ENCODE assay signal across 25 mouse cellular contexts in genomic region chr6:141474696-141475095, GRCm38 (mm10). TPM values are rescaled to one million over a fixed set of nuclear protein-coding genes. Genes with fewer than 3 reads are reported as not detected.
DNase-seq lines count a peak whose midpoint lies in the region; ATAC-seq and TF ChIP-seq lines count a peak whose summit lies in the region.
"Had no signal": no experiment of that assay in that cellular context is flagged by ENCODE, and none has a peak within 500 bp of the region (broad histone marks: within the 10 kb centered on the region; RNA-seq: fewer than 3 reads in every experiment).

No protein-coding gene starts in this region.

- WGBS in embryonic facial prominence, embryonic 13.5 days = 16% methylated on average over 3 of the region's 3 CpGs
- 59% methylated on average over 3 of the region's 3 CpGs for WGBS in embryonic facial prominence, embryonic 10.5 days
- 58% methylated on average over 3 of the region's 3 CpGs for WGBS in heart, embryonic 13.5 days
- 28% methylated on average over 3 of the region's 3 CpGs for WGBS in heart, adult 2 months

- no peak overlapping the region for H3K4me3 ChIP-seq in embryonic facial prominence, embryonic 13.5 days
- H3K4me3 ChIP-seq in embryonic facial prominence, embryonic 10.5 days = no peak overlapping the region
- H3K4me3 ChIP-seq in heart, embryonic 13.5 days = no peak overlapping the region
- H3K4me3 ChIP-seq in heart, adult 2 months = no peak overlapping the region
- H3K4me3 ChIP-seq: midbrain, embryonic 10.5 days; stomach, embryonic 15.5 days had no signal

- H3K9ac ChIP-seq in embryonic facial prominence, embryonic 13.5 days = no peak overlapping the region
- H3K9ac ChIP-seq in heart, embryonic 13.5 days = no peak overlapping the region
- H3K9ac ChIP-seq in heart, adult 2 months (ENCODE audit: low read depth, low read length) = no peak overlapping the region
- H3K9ac ChIP-seq: liver, embryonic 14.5 days; stomach, embryonic 15.5 days had no signal

- H3K36me3 ChIP-seq in embryonic facial prominence, embryonic 13.5 days = peaks cover 10% of the 10 kb centered on the region
- no peaks in the 10 kb centered on the region for H3K36me3 ChIP-seq in embryonic facial prominence, embryonic 10.5 days (replicated peaks)
- peaks cover 57% of the 10 kb centered on the region for H3K36me3 ChIP-seq in heart, embryonic 13.5 days
- no peaks in the 10 kb centered on the region; the same call in 1 of the 2 replicates for H3K36me3 ChIP-seq in heart, adult 2 months (ENCODE audit: control insufficient read depth, insufficient read depth, low read length)
- H3K36me3 ChIP-seq: G1E; midbrain, embryonic 10.5 days had no signal

- intact Hi-C loops in heart, adult 2 months (cut with DNase I) = no loop called here

- 0 out of 2 replicates have a peak overlapping the region, but pooled peaks have one; percentile 39 for H3K27ac ChIP-seq in embryonic facial prominence, embryonic 13.5 days
- no peak overlapping the region for H3K27ac ChIP-seq in embryonic facial prominence, embryonic 10.5 days (replicated peaks)
- peak overlapping the region; percentile 20; the same call in 1 of the 2 replicates for H3K27ac ChIP-seq in heart, embryonic 13.5 days (replicated peaks)
- H3K27ac ChIP-seq in heart, adult 2 months = no peak overlapping the region
- H3K27ac ChIP-seq: liver, embryonic 14.5 days; midbrain, embryonic 10.5 days; stomach, embryonic 15.5 days had no signal

- TF ChIP-seq CTCF in heart, adult 2 months (IDR thresholded peaks at IDR 0.05) = no peak

- H3K9me3 ChIP-seq in embryonic facial prominence, embryonic 13.5 days = no peaks in the 10 kb centered on the region
- no peaks in the 10 kb centered on the region for H3K9me3 ChIP-seq in embryonic facial prominence, embryonic 10.5 days
- H3K9me3 ChIP-seq in heart, embryonic 13.5 days = peaks cover 7% of the 10 kb centered on the region
- H3K9me3 ChIP-seq: stomach, embryonic 15.5 days had no signal

- ATAC-seq in embryonic facial prominence, embryonic 13.5 days (ENCODE audit: insufficient number of reproducible peaks, insufficient read depth, low FRiP score, low TSS enrichment, low read depth) = 0 out of 2 replicates have a peak, but pooled peaks have one; percentile 43
- no peak for ATAC-seq in heart, embryonic 13.5 days (ENCODE audit: extremely low read depth, insufficient number of reproducible peaks, low FRiP score, low TSS enrichment)
- ATAC-seq: CD4-positive, CD25-positive, alpha-beta regulatory T cell, adult 4 months had no signal

- DNase-seq in embryonic facial prominence, embryonic 10.5 days (ENCODE audit: low spot score) = no peak
- DNase-seq in heart, adult 2 months = no peak
- DNase-seq in lung, postnatal 14 days = peak; percentile 8
- no peak for DNase-seq in lung, postnatal 25 days (ENCODE audit: low spot score)
- DNase-seq in cerebellum, postnatal 4 days (ENCODE audit: low spot score in 2 of 2) = no peak
- no peak for DNase-seq in T-cell, adult 2 months (ENCODE audit: low spot score)
- DNase-seq: adrenal gland, adult 8-10 months; cerebellum, adult 11 months; cerebellum, postnatal 14 days; kidney, adult 18-20 months; layer of hippocampus, postnatal 36 days; left cerebral cortex, postnatal 4 days; lung, postnatal 4 days; right cerebral cortex, postnatal 14 days; thymus, adult 2 months had no signal

- no peak overlapping the region for H3K4me2 ChIP-seq in embryonic facial prominence, embryonic 13.5 days
- no peak overlapping the region for H3K4me2 ChIP-seq in heart, embryonic 13.5 days
- H3K4me2 ChIP-seq: stomach, embryonic 15.5 days had no signal

- no peak for TF ChIP-seq POLR2A in heart, adult 2 months (IDR thresholded peaks at IDR 0.05; ENCODE audit: insufficient read depth, low read depth, low read length)

- peaks cover 5% of the 10 kb centered on the region for H3K4me1 ChIP-seq in embryonic facial prominence, embryonic 13.5 days
- H3K4me1 ChIP-seq in embryonic facial prominence, embryonic 10.5 days = no peaks in the 10 kb centered on the region
- peaks cover 8% of the 10 kb centered on the region for H3K4me1 ChIP-seq in heart, embryonic 13.5 days
- no peaks in the 10 kb centered on the region for H3K4me1 ChIP-seq in heart, adult 2 months (ENCODE audit: control insufficient read depth, insufficient read depth, low read length)
- H3K4me1 ChIP-seq: midbrain, embryonic 10.5 days; stomach, embryonic 15.5 days had no signal

- no peak for TF ChIP-seq EP300 in heart, adult 2 months (IDR thresholded peaks at IDR 0.05; ENCODE audit: insufficient read depth, low read depth, low read length)

- no peaks in the 10 kb centered on the region for H3K79me2 ChIP-seq in heart, adult 2 months (replicated peaks; ENCODE audit: control insufficient read depth, insufficient read depth, low read length)

- no peaks in the 10 kb centered on the region for H3K27me3 ChIP-seq in embryonic facial prominence, embryonic 13.5 days
- no peaks in the 10 kb centered on the region for H3K27me3 ChIP-seq in embryonic facial prominence, embryonic 10.5 days (replicated peaks; ENCODE audit: low read depth, poor library complexity, severe bottlenecking)
- H3K27me3 ChIP-seq in heart, embryonic 13.5 days (replicated peaks) = no peaks in the 10 kb centered on the region
- no peaks in the 10 kb centered on the region for H3K27me3 ChIP-seq in heart, adult 2 months (ENCODE audit: control insufficient read depth, insufficient read depth, low read length)
- H3K27me3 ChIP-seq: stomach, embryonic 15.5 days had no signal

RNA-seq across cellular contexts. Expression of gene Slco1c1, which starts 49.5 kb away (rescaled TPM):
- 0.14 and 0.62 TPM in 2 replicates for polyA plus RNA-seq in embryonic facial prominence, embryonic 13.5 days (2015; fragmentation: Nextera tagmentation; extraction: Ambion mirVana)
- 0.24 TPM in 1 of 2 replicates, not detected in the other for polyA plus RNA-seq in embryonic facial prominence, embryonic 10.5 days (2016; fragmentation: Nextera tagmentation; extraction: Ambion mirVana)
- polyA plus RNA-seq in heart, embryonic 13.5 days (2015; fragmentation: Nextera tagmentation; extraction: Ambion mirVana) = 0.11 and 0.19 TPM in 2 replicates
- total RNA-seq in heart, adult 2 months (2021) = under 1 TPM; 0.23 TPM
- 0.14 and 0.35 TPM in 2 replicates for polyA plus RNA-seq in heart, adult 2 months (2012; rRNA removed)
- total RNA-seq: gastrocnemius, adult 18-20 months; hematopoietic stem cell, adult 5-6 weeks had no signal
- polyA plus RNA-seq: CD4-positive, CD25-positive, alpha-beta regulatory T cell, adult 4 months; G1E; spleen, adult 2 months had no signal

Comparison
In these comparisons a context has a peak if more than half of its experiments do, and no peak if none do; other contexts are left out.
1. H3K27ac ChIP-seq: peak in embryonic facial prominence, embryonic 13.5 days (single experiment) and heart, embryonic 13.5 days (single experiment); none in embryonic facial prominence, embryonic 10.5 days (single experiment) and heart, adult 2 months (single experiment).